Mouse (Mus musculus): Measurements from ENCODE around the gene Ccdc149.

DNA sequence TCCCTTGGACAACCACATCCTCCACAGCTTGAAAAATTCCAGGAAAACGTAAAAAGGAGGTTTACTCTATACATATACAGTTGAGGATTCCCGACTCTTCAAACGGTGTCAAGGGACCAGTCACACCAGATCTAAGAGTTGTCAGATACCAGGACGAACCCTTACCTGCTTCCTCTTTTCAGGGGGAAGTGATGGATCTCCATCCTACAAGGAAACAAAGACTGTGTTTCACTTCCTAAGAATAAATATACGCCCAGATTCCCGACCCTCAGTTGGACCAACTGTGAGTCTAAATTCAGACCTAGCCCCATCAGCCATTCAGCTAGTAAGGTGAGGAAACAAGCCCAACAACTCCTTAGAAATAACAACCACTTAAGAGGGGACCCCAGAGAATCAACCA, 35.8 kb downstream of the Ccdc149 start:
- TF ChIP-seq CTCF (IDR thresholded peaks at IDR 0.05) (no peak), EP300 (IDR thresholded peaks at IDR 0.05; ENCODE audit: insufficient read depth, low read depth, low read length) (no peak), POLR2A (IDR thresholded peaks at IDR 0.05; ENCODE audit: insufficient read depth, low read depth, low read length) (no peak)

All from heart, adult 2 months (tissue).